Mouse (Mus musculus): ENCODE measurements at regions not wholly inside any gene's neighbourhood (a gene's known extent, or its start where the extent isn't known, plus 50 kb on each side); places are given as distances from the start of the nearest gene placed in this dataset.

DNA sequence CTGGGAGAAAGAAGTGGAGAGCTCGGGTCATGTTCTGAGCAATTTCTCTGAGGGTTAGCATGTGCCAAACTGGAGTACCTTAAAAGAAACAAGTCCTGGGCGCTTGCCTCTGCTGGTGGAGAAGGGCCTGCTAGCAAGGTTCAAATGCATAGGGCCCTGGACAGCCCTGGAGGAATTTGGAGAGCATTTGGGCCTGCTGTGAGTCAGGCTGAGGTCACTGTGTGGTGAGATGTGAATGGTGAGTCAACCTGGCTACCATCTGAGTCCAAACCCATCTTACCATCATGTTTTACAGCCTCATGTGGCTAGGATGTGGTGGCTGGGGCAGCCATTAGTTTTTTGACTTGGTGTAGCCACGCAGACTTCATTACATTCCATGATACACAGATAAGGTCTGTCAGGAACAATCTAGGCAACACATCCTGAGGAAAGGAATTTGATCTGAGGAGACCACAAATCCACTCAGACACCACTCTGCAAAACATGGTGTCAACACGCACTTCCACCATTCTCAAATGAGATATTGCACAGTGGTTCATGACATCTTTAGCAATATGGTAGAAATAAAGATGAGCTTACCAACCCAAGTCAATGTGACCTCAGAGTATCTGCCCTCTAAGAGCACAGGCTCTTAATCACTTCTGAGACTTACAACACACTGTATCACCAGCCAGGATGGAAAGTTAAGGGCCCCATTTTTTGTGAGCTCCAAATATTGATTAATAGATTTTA, 83.1 kb downstream of the Thbs2 start:
- Histone ChIP-seq H3K9me3 (replicated peaks) (no peaks in the 10 kb centered on the region), H3K36me3 (replicated peaks) (no peaks in the 10 kb centered on the region), H3K27me3 (ENCODE audit: insufficient read depth, low read length) (peaks cover 5% of the 10 kb centered on the region; the same call in 1 of the 2 replicates), H3K4me3 (ENCODE audit: low read depth, low read length) (no peak overlapping the region), H3K4me1 (ENCODE audit: insufficient read depth, low read depth, low read length) (no peaks in the 10 kb centered on the region)
- ATAC-seq (ENCODE audit: extremely low read depth, insufficient number of reproducible peaks, low FRiP score, poor library complexity, severe bottlenecking) (no peak), DNase-seq (ENCODE audit: low spot score) (no peak)
- TF ChIP-seq POLR2AphosphoS5 (IDR thresholded peaks at IDR 0.05; ENCODE audit: insufficient replicate concordance, low read depth, low read length) (no peak), CTCF (IDR thresholded peaks at IDR 0.05; ENCODE audit: low read depth, low read length) (no peak), TAL1 (conservative IDR thresholded peaks at IDR 0.05; ENCODE audit: low read depth, low read length) (no peak), GATA1 (IDR thresholded peaks at IDR 0.05; ENCODE audit: borderline replicate concordance, low read length) (no peak), GATA2 (IDR thresholded peaks at IDR 0.05; ENCODE audit: borderline replicate concordance, low read depth, low read length) (no peak)

DNA sequence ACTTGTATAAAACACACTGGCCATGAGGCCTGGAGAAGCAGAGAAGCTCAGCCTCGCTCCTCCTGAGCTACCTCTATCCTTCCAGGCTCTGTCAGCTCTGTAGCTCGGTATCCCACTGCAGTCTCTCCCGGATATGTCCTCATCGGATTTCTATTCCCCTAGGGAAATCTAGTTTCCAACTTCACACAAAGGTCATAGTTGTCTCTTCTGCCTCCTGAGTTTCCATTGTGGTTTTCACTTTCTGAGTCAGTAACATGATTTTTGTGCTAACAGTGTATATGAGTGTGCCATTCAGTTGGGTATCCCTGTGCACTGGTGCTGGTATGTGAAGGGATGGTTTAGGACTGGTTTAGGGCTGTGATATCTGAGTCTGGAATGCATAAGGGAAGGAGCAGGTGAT, 85.2 kb downstream of the Thbs2 start:
- no peaks in the 10 kb centered on the region for H3K36me3 ChIP-seq (replicated peaks)
- H3K4me3 ChIP-seq (ENCODE audit: low read depth, low read length), result no peak overlapping the region
- no peak for DNase-seq (ENCODE audit: low spot score)
- peaks cover 5% of the 10 kb centered on the region; the same call in 1 of the 2 replicates for H3K27me3 ChIP-seq (ENCODE audit: insufficient read depth, low read length)
- TF ChIP-seq CTCF (IDR thresholded peaks at IDR 0.05; ENCODE audit: low read depth, low read length) (no peak), GATA2 (IDR thresholded peaks at IDR 0.05; ENCODE audit: borderline replicate concordance, low read depth, low read length) (no peak), TAL1 (conservative IDR thresholded peaks at IDR 0.05; ENCODE audit: low read depth, low read length) (no peak), GATA1 (IDR thresholded peaks at IDR 0.05; ENCODE audit: borderline replicate concordance, low read length) (no peak), POLR2AphosphoS5 (IDR thresholded peaks at IDR 0.05; ENCODE audit: insufficient replicate concordance, low read depth, low read length) (no peak)
- no peak for ATAC-seq (ENCODE audit: extremely low read depth, insufficient number of reproducible peaks, low FRiP score, poor library complexity, severe bottlenecking)
- H3K9me3 ChIP-seq (replicated peaks), result no peaks in the 10 kb centered on the region
- no peaks in the 10 kb centered on the region for H3K4me1 ChIP-seq (ENCODE audit: insufficient read depth, low read depth, low read length)

- Histone ChIP-seq H3K4me3 (ENCODE audit: low read depth, low read length) (no peak overlapping the region), H3K36me3 (replicated peaks) (no peaks in the 10 kb centered on the region), H3K4me1 (ENCODE audit: insufficient read depth, low read depth, low read length) (no peaks in the 10 kb centered on the region), H3K9me3 (replicated peaks) (no peaks in the 10 kb centered on the region), H3K27me3 (ENCODE audit: insufficient read depth, low read length) (peaks cover 5% of the 10 kb centered on the region; the same call in 1 of the 2 replicates)
- TF ChIP-seq GATA2 (IDR thresholded peaks at IDR 0.05; ENCODE audit: borderline replicate concordance, low read depth, low read length), result no peak
- no peak for DNase-seq (ENCODE audit: low spot score)
- ATAC-seq (ENCODE audit: extremely low read depth, insufficient number of reproducible peaks, low FRiP score, poor library complexity, severe bottlenecking), result no peak
Measured at GRCm38 (mm10) chr17:14606356-14606989, 87.6 kb downstream of the Thbs2 start.

DNA sequence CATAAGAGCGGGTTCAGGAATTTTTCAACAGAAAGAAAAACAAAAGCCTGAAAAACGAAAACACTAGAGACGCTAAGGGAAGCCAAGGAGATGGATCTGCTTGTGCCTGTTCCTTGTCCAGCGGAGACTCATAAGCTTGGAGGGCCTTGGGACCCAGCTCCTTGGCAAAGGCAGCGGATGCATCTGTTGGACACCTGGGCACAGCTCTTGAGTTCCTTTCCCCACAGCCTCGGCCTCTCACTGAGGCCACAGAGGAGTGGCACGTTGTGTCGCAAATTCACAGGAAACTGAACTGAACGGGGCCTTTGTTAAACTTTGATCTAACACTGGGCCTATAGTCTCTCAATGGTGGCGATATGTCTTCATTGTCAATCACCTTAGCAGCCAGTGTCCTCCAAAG, 94.4 kb downstream of the Thbs2 start:
- ATAC-seq (ENCODE audit: extremely low read depth, insufficient number of reproducible peaks, low FRiP score, poor library complexity, severe bottlenecking), result no peak
- Histone ChIP-seq H3K4me3 (ENCODE audit: low read depth, low read length) (no peak overlapping the region), H3K4me1 (ENCODE audit: insufficient read depth, low read depth, low read length) (no peaks in the 10 kb centered on the region), H3K36me3 (replicated peaks) (no peaks in the 10 kb centered on the region), H3K9me3 (replicated peaks) (no peaks in the 10 kb centered on the region), H3K27me3 (ENCODE audit: insufficient read depth, low read length) (peaks cover 4% of the 10 kb centered on the region; the same call in 1 of the 2 replicates)
- TF ChIP-seq POLR2AphosphoS5 (IDR thresholded peaks at IDR 0.05; ENCODE audit: insufficient replicate concordance, low read depth, low read length) (no peak), TAL1 (conservative IDR thresholded peaks at IDR 0.05; ENCODE audit: low read depth, low read length) (no peak), GATA2 (IDR thresholded peaks at IDR 0.05; ENCODE audit: borderline replicate concordance, low read depth, low read length) (no peak), CTCF (IDR thresholded peaks at IDR 0.05; ENCODE audit: low read depth, low read length) (no peak), GATA1 (IDR thresholded peaks at IDR 0.05; ENCODE audit: borderline replicate concordance, low read length) (no peak)
- no peak for DNase-seq (ENCODE audit: low spot score)

DNA sequence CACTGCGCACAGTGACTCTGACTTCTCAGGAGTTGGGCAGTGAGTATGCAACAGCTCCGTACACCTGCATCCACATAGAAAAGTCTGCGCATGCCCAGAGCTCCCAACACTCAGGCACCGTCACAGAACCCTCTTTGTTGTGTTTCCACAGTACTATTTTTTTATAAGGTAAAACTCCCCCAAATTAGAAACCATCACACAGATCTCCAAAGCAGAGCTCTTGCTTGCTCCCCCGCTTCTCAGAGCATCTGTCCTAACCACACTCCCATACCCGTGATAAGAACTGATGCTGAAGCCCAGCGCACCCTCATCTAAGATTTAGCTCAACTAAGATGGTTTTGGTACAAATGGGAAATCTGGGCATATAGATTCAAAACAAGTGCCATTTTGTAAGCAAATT, 97.6 kb downstream of the Thbs2 start:
- H3K36me3 ChIP-seq (replicated peaks), result no peaks in the 10 kb centered on the region
- no peaks in the 10 kb centered on the region for H3K9me3 ChIP-seq (replicated peaks)

DNA sequence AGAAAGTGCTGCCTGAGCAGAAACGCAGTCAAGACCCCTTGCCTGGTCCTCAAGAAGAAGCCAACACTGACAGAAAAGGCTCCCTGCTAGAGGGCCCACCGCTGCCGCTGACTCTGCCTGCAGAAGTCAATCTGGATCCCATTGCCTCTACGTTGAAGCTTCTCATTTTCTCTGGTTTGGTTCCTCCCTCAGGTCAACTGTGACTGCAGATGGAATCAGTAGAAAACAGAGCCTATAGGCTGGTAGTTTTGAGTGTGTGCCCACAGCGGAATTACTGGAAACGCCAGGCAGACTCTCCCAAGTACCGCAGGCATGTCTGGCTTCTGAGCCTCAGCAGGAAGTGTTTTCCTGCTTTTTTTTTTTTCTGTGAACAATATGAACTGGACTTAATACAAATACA, 98.5 kb downstream of the Thbs2 start:
- H3K4me3 ChIP-seq (ENCODE audit: low read depth, low read length), result no peak overlapping the region
- H3K36me3 ChIP-seq (replicated peaks), result no peaks in the 10 kb centered on the region
- no peaks in the 10 kb centered on the region for H3K9me3 ChIP-seq (replicated peaks)
- ATAC-seq (ENCODE audit: extremely low read depth, insufficient number of reproducible peaks, low FRiP score, poor library complexity, severe bottlenecking) (no peak), DNase-seq (ENCODE audit: low spot score) (no peak)
- H3K4me1 ChIP-seq (ENCODE audit: insufficient read depth, low read depth, low read length), result no peaks in the 10 kb centered on the region
- H3K27me3 ChIP-seq (ENCODE audit: insufficient read depth, low read length), result peaks cover 4% of the 10 kb centered on the region; the same call in 1 of the 2 replicates
- TF ChIP-seq TAL1 (conservative IDR thresholded peaks at IDR 0.05; ENCODE audit: low read depth, low read length), result no peak
- TF ChIP-seq GATA2 (IDR thresholded peaks at IDR 0.05; ENCODE audit: borderline replicate concordance, low read depth, low read length), result no peak
- no peak for TF ChIP-seq CTCF (IDR thresholded peaks at IDR 0.05; ENCODE audit: low read depth, low read length)
- no peak for TF ChIP-seq POLR2AphosphoS5 (IDR thresholded peaks at IDR 0.05; ENCODE audit: insufficient replicate concordance, low read depth, low read length)
- TF ChIP-seq GATA1 (IDR thresholded peaks at IDR 0.05; ENCODE audit: borderline replicate concordance, low read length), result no peak

More for the DNA sequence above, 97.6 kb downstream of the Thbs2 start:
- Histone ChIP-seq H3K4me1 (ENCODE audit: insufficient read depth, low read depth, low read length) (no peaks in the 10 kb centered on the region), H3K4me3 (ENCODE audit: low read depth, low read length) (no peak overlapping the region), H3K27me3 (ENCODE audit: insufficient read depth, low read length) (peaks cover 4% of the 10 kb centered on the region; the same call in 1 of the 2 replicates)
- TF ChIP-seq GATA2 (IDR thresholded peaks at IDR 0.05; ENCODE audit: borderline replicate concordance, low read depth, low read length) (no peak), TAL1 (conservative IDR thresholded peaks at IDR 0.05; ENCODE audit: low read depth, low read length) (no peak), CTCF (IDR thresholded peaks at IDR 0.05; ENCODE audit: low read depth, low read length) (no peak), POLR2AphosphoS5 (IDR thresholded peaks at IDR 0.05; ENCODE audit: insufficient replicate concordance, low read depth, low read length) (no peak), GATA1 (IDR thresholded peaks at IDR 0.05; ENCODE audit: borderline replicate concordance, low read length) (no peak)
- DNase-seq (ENCODE audit: low spot score) (no peak), ATAC-seq (ENCODE audit: extremely low read depth, insufficient number of reproducible peaks, low FRiP score, poor library complexity, severe bottlenecking) (no peak)
